Mouse (Mus musculus): Measurements from ENCODE around the gene Faf1. TPM values are rescaled to one million over a fixed set of nuclear protein-coding genes. Genes with fewer than 3 reads are reported as not detected.

The Faf1 gene
- 136 TPM for polyA plus RNA-seq (2014; fragmentation: Illumina TruSeq; extraction: RNeasy Lipid Tissue Mini Kit (QIAGEN cat#74804); ENCODE audit: low read depth, low replicate concordance)

GRCm38 (mm10) chr4:109676218-109677215 is at the start of gene Faf1:
Faf1 (plus strand) TSS chr4:109676588.

DNA sequence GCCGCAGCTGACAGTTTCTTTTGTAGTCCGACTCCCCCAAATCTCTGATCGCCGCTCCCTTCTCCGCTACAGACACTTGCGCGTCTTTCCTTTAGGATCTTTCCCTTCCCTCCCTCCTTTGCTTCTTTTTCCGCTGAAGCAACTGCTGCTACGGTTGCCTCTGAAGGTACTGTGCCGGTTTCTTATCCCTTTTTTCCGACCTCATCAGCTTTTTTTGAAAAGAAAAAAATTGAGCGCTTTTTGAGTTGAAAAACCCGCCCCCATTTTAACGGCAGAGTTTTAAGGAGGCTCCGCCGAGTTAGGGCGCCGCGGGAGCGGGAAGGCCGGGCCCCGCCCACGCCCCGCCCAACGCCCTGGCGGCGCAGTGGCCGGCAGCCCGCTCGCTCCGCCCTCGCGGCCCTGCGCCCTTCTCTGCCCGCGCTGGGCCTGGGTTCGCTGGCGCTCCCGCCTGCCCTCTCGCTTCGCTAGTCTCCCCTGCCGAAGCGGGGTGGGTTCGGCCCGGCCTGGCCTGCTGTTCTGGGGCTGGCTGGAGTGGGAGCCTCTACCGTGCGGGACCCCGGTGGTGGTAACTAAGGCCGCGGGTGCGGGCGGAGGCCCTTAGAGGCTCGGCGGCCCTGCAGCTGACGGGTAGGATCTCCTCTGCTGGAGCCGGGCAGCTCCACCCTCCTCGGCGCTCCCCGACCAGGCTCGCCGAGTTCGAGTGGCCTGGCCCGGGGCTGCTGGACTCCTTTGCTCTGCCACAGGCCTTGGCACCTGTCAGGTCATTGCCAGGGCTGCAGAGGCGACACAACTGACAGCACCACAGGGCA is 9.7 kb upstream of the Faf1 start, which contains the start of gene Cdkn2c:
Gene Cdkn2c (minus strand): TSS at position 729 of the 809 bp plus-strand sequence.

GRCm38 (mm10) chr4:109977148-109978067 is 301.0 kb downstream of the Faf1 start, which contains the start of gene Dmrta2:
Dmrta2 (plus strand) TSS chr4:109978053.

Other genes with a start within 250 kb of the Faf1 start
- gene Rnf11, start 191.9 kb upstream of the Faf1 start, polyA plus RNA-seq (2014; fragmentation: Illumina TruSeq; extraction: RNeasy Lipid Tissue Mini Kit (QIAGEN cat#74804); ENCODE audit: low read depth, low replicate concordance): 90.3 TPM
- gene 4930522H14Rik, start 145.3 kb upstream of the Faf1 start, polyA plus RNA-seq (2014; fragmentation: Illumina TruSeq; extraction: RNeasy Lipid Tissue Mini Kit (QIAGEN cat#74804); ENCODE audit: low read depth, low replicate concordance): 267 TPM
- gene Cdkn2c, start 9.4 kb upstream of the Faf1 start, polyA plus RNA-seq (2014; fragmentation: Illumina TruSeq; extraction: RNeasy Lipid Tissue Mini Kit (QIAGEN cat#74804); ENCODE audit: low read depth, low replicate concordance): 60.5 TPM